8 mouse cellular contexts compared by ENCODE assay signal in the genomic region with DNA sequence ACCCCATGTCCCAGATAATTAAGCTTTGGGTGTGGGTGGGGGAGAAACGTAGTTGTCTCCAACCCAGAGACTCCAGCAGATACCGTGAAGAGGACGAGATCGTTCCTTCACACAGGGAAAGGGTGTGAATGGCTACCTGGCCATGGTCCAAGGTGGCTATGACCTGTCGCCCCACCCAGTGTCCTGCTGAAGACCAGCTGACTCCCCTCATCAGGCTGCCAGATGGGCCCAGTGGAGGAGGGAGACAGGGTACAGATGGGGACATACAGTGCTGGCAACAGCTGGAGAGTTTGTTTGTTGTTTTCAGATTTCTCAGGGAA. TPM values are rescaled to one million over a fixed set of nuclear protein-coding genes. Genes with fewer than 3 reads are reported as not detected.
A peak's percentile ranks its signal among the peaks of the same experiment; 100 is the strongest.
DNase-seq lines count a peak whose midpoint lies in the region; ATAC-seq and TF ChIP-seq lines count a peak whose summit lies in the region.

No protein-coding gene starts in this region.

- H3K27me3 ChIP-seq in neural tube, embryonic 11.5 days (ENCODE audit: control insufficient read depth, insufficient read depth, low read length): no peaks in the 10 kb centered on the region
- H3K27me3 ChIP-seq in hindbrain, embryonic 13.5 days: no peaks in the 10 kb centered on the region
- H3K27me3 ChIP-seq in liver, postnatal 0 days (ENCODE audit: insufficient read depth, low read length): no peaks in the 10 kb centered on the region

- H3K27ac ChIP-seq in neural tube, embryonic 11.5 days (ENCODE audit: low read depth, low read length): no peak overlapping the region
- no peak overlapping the region for H3K27ac ChIP-seq in hindbrain, embryonic 13.5 days
- no peak overlapping the region for H3K27ac ChIP-seq in liver, postnatal 0 days (ENCODE audit: low read depth)

- H3K4me2 ChIP-seq in neural tube, embryonic 11.5 days (ENCODE audit: low read depth): no peak overlapping the region; the same call in 1 of the 2 replicates
- H3K4me2 ChIP-seq in hindbrain, embryonic 13.5 days: peak overlapping the region; percentile 93
- peak overlapping the region; percentile 97; the same call in 1 of the 2 replicates for H3K4me2 ChIP-seq in liver, postnatal 0 days (ENCODE audit: low read depth, low read length)

- WGBS in neural tube, embryonic 11.5 days: 94% methylated on average over 5 of the region's 5 CpGs
- 93% methylated on average over 5 of the region's 5 CpGs for WGBS in hindbrain, embryonic 13.5 days
- WGBS in liver, postnatal 0 days (ENCODE audit: insufficient replicate concordance): 88% methylated on average over 5 of the region's 5 CpGs

- H3K9me3 ChIP-seq in neural tube, embryonic 11.5 days (ENCODE audit: control insufficient read depth, low read length): no peaks in the 10 kb centered on the region
- no peaks in the 10 kb centered on the region for H3K9me3 ChIP-seq in hindbrain, embryonic 13.5 days
- H3K9me3 ChIP-seq in liver, postnatal 0 days (ENCODE audit: low read length): no peaks in the 10 kb centered on the region

- no peak overlapping the region for H3K4me3 ChIP-seq in neural tube, embryonic 11.5 days (ENCODE audit: low read depth, low read length)
- peak overlapping the region; percentile 71 for H3K4me3 ChIP-seq in hindbrain, embryonic 13.5 days
- H3K4me3 ChIP-seq in liver, postnatal 0 days (ENCODE audit: low read depth, low read length): no peak overlapping the region

- no peaks in the 10 kb centered on the region; the same call in 1 of the 2 replicates for H3K4me1 ChIP-seq in neural tube, embryonic 11.5 days (ENCODE audit: control insufficient read depth, insufficient read depth, low read length)
- peaks cover 28% of the 10 kb centered on the region for H3K4me1 ChIP-seq in hindbrain, embryonic 13.5 days (replicated peaks)
- peaks cover 22% of the 10 kb centered on the region for H3K4me1 ChIP-seq in liver, postnatal 0 days (ENCODE audit: insufficient read depth)

- TF ChIP-seq CTCF in liver, postnatal 0 days (IDR thresholded peaks at IDR 0.05; ENCODE audit: low read depth): no peak

- no peak for DNase-seq in neural tube, embryonic 11.5 days (ENCODE audit: low spot score)
- DNase-seq in neural tube, embryonic 10.5 days (ENCODE audit: extremely low spot score, low spot score): no peak
- no peak for DNase-seq in liver, postnatal 0 days
- DNase-seq in testis, postnatal 14 days (ENCODE audit: low spot score): peak; percentile 66
- DNase-seq in right cerebral cortex, adult 18-20 months: no peak
- DNase-seq in left cerebral cortex, adult 9 months (ENCODE audit: low spot score in 2 of 2): no peak
- no peak for DNase-seq in B cell, adult 2 months

- H3K36me3 ChIP-seq in neural tube, embryonic 11.5 days (ENCODE audit: control insufficient read depth, insufficient read depth, low read length): peaks cover 6% of the 10 kb centered on the region
- peaks cover 26% of the 10 kb centered on the region for H3K36me3 ChIP-seq in hindbrain, embryonic 13.5 days
- peaks cover 11% of the 10 kb centered on the region for H3K36me3 ChIP-seq in liver, postnatal 0 days (replicated peaks; ENCODE audit: insufficient read depth, low read length)

- no peak for TF ChIP-seq EP300 in liver, postnatal 0 days (IDR thresholded peaks at IDR 0.05; ENCODE audit: low read depth)

- no peak overlapping the region for H3K9ac ChIP-seq in neural tube, embryonic 11.5 days (ENCODE audit: low read length)
- peak overlapping the region; percentile 88; the same call in 1 of the 2 replicates for H3K9ac ChIP-seq in hindbrain, embryonic 13.5 days
- H3K9ac ChIP-seq in liver, postnatal 0 days (replicated peaks): no peak overlapping the region

- ATAC-seq in neural tube, embryonic 11.5 days (ENCODE audit: insufficient read depth, low FRiP score, low TSS enrichment): peak; percentile 16; the same call in 1 of the 2 replicates
- peak; percentile 26 for ATAC-seq in hindbrain, embryonic 13.5 days (ENCODE audit: low FRiP score)
- ATAC-seq in liver, postnatal 0 days: no peak

RNA-seq across cellular contexts. Expression of gene 4930432K21Rik, which starts 0.7 kb away (rescaled TPM):
- 1.0 and 1.3 TPM in 2 replicates for polyA plus RNA-seq in neural tube, embryonic 11.5 days (2014; fragmentation: Nextera tagmentation; extraction: Ambion mirVana)
- 1.9 and 2.9 TPM in 2 replicates for polyA plus RNA-seq in hindbrain, embryonic 13.5 days (2015; fragmentation: Nextera tagmentation; extraction: Ambion mirVana)
- 0.24 and 0.29 TPM in 2 replicates for polyA plus RNA-seq in liver, postnatal 0 days (2015; fragmentation: Nextera tagmentation; extraction: Ambion mirVana)

RNA-seq across cellular contexts. Expression of gene Cc2d1a, which starts 0.8 kb away (rescaled TPM):
- 11.2 and 12.4 TPM in 2 replicates for polyA plus RNA-seq in neural tube, embryonic 11.5 days (2014; fragmentation: Nextera tagmentation; extraction: Ambion mirVana)
- 24.4 and 26.5 TPM in 2 replicates for polyA plus RNA-seq in hindbrain, embryonic 13.5 days (2015; fragmentation: Nextera tagmentation; extraction: Ambion mirVana)
- polyA plus RNA-seq in liver, postnatal 0 days (2015; fragmentation: Nextera tagmentation; extraction: Ambion mirVana): 4.4 and 4.5 TPM in 2 replicates

RNA-seq across cellular contexts. Expression of gene Podnl1, which starts 22.7 kb away (rescaled TPM):
- 0.27 TPM in 1 of 2 replicates, not detected in the other for polyA plus RNA-seq in neural tube, embryonic 11.5 days (2014; fragmentation: Nextera tagmentation; extraction: Ambion mirVana)
- 0.48 and 0.52 TPM in 2 replicates for polyA plus RNA-seq in hindbrain, embryonic 13.5 days (2015; fragmentation: Nextera tagmentation; extraction: Ambion mirVana)
- polyA plus RNA-seq in liver, postnatal 0 days (2015; fragmentation: Nextera tagmentation; extraction: Ambion mirVana): not detected in 2 replicates

RNA-seq across cellular contexts. Expression of gene Nanos3, which starts 36.5 kb away (rescaled TPM):
- polyA plus RNA-seq in neural tube, embryonic 11.5 days (2014; fragmentation: Nextera tagmentation; extraction: Ambion mirVana): 6.2 TPM in 2 replicates
- 10.3 and 10.9 TPM in 2 replicates for polyA plus RNA-seq in hindbrain, embryonic 13.5 days (2015; fragmentation: Nextera tagmentation; extraction: Ambion mirVana)
- 0.34 and 0.79 TPM in 2 replicates for polyA plus RNA-seq in liver, postnatal 0 days (2015; fragmentation: Nextera tagmentation; extraction: Ambion mirVana)

RNA-seq across cellular contexts. Expression of gene Dcaf15, which starts 43.9 kb away (rescaled TPM):
- 17.0 and 17.1 TPM in 2 replicates for polyA plus RNA-seq in neural tube, embryonic 11.5 days (2014; fragmentation: Nextera tagmentation; extraction: Ambion mirVana)
- polyA plus RNA-seq in hindbrain, embryonic 13.5 days (2015; fragmentation: Nextera tagmentation; extraction: Ambion mirVana): 20.2 and 22.2 TPM in 2 replicates
- 2.3 and 2.8 TPM in 2 replicates for polyA plus RNA-seq in liver, postnatal 0 days (2015; fragmentation: Nextera tagmentation; extraction: Ambion mirVana)
